Mouse (Mus musculus) liver, postnatal 0 days (tissue): ENCODE measurements around the gene Dennd1b. TPM values are rescaled to one million over a fixed set of nuclear protein-coding genes. Genes with fewer than 3 reads are reported as not detected.

Source experiments
- ATAC-seq: fragments of 200-750 bp; cut with Nextera tagmentation; 2 replicates; pipeline ENCODE4 v1.8.0; 2017; ENCODE audit warnings: mild to moderate bottlenecking, moderate library complexity
- DNase-seq: peaks from one replicate; pipeline ENCODE4 v3.0.0-alpha.2; 2016
- H3K27ac ChIP-seq: fragments of 300-500 bp; sonication (generic); 2 replicates; pipeline ENCODE4 v1.5.1; 2014; ENCODE audit warnings: antibody characterized with exemption, moderate library complexity, mild to moderate bottlenecking, low read depth
- H3K27me3 ChIP-seq: fragments of 300-500 bp; sonication (generic); 2 replicates; pipeline ENCODE4 v1.6.1; 2014; ENCODE audit warnings: low read length, control low read depth, mixed read lengths; ENCODE audit not compliant: insufficient read depth
- H3K36me3 ChIP-seq: fragments of 300-500 bp; sonication (generic); replicated peaks from 2 replicates; pipeline ENCODE4 v1.6.1; 2014; ENCODE audit warnings: mild to moderate bottlenecking, control low read depth, low read length, moderate library complexity, mixed read lengths; ENCODE audit not compliant: insufficient read depth
- H3K4me1 ChIP-seq: fragments of 300-500 bp; sonication (generic); 2 replicates; pipeline ENCODE4 v1.6.1; 2014; ENCODE audit warnings: antibody characterized with exemption, mild to moderate bottlenecking, control low read depth; ENCODE audit not compliant: insufficient read depth
- H3K4me2 ChIP-seq: fragments of 300-500 bp; sonication (generic); 2 replicates; pipeline ENCODE4 v1.6.1; 2014; ENCODE audit warnings: low read depth, mild to moderate bottlenecking, low read length, moderate library complexity, mixed read lengths
- H3K4me3 ChIP-seq: fragments of 300-500 bp; sonication (generic); 2 replicates; pipeline ENCODE4 v1.5.1; 2014; ENCODE audit warnings: low read depth, low read length
- H3K9ac ChIP-seq: fragments of 300-500 bp; sonication (generic); replicated peaks from 2 replicates; pipeline ENCODE4 v1.6.1; 2014; ENCODE audit warnings: mild to moderate bottlenecking, moderate library complexity
- H3K9me3 ChIP-seq: fragments of 300-500 bp; sonication (generic); 2 replicates; pipeline ENCODE4 v1.6.1; 2016; ENCODE audit warnings: mild to moderate bottlenecking, control low read depth, low read length, mixed read lengths
- CTCF ChIP-seq: sonication (generic); IDR thresholded peaks from 2 replicates; pipeline ENCODE4 v1.5.1; 2016; ENCODE audit warnings: antibody characterized with exemption, low read depth
- EP300 ChIP-seq: IDR thresholded peaks from 2 replicates; pipeline ENCODE4 v1.6.1; 2016; ENCODE audit warnings: antibody characterized with exemption, low read depth, mild to moderate bottlenecking
- WGBS: fragments of 180-500 bp; shearing (Covaris S2); extraction: QIAGEN DNeasy Blood & Tissue Kit; methylation state at CpG from one replicate; pipeline ENCODE4 v1.1.7; 2014; ENCODE audit not compliant: insufficient replicate concordance; 5-methylcytosine and 5-hydroxymethylcytosine counted together
- polyA plus RNA-seq: library from polyadenylated mRNA; unstranded; fragments of >200 nt; fragmentation: Nextera tagmentation; extraction: Ambion mirVana; gene quantifications from 2 replicates; pipeline ENCODE4 v1.2.1, GENCODE M21; 2015

The Dennd1b gene
- polyA plus RNA-seq, 1 experiment from 2014 or later, result 8.4 TPM

DNA sequence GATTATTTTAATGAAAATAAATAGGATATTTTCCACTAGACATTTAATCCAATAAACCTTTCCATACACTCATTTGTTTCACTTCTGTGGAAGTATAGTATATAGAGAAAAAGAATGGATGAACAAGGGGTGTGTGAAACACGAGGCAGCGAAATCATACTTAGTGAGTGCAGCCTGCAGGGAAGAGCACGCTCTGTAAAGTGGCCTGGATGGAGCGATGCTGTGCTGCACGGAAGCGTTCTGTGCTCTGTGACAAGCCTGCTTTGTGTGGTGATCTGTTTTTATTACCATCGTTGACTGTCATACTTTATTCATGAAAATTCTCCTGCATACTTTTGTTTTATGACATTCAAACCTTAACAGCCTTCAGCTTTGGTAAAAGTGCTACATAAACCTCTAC is 58.1 kb downstream of the Dennd1b start:
- TF ChIP-seq EP300 (no peak), CTCF (no peak)
- H3K9me3 ChIP-seq, result no peaks in the 10 kb centered on the region
- no peak overlapping the region for H3K4me3 ChIP-seq
- DNase-seq, result no peak
- no peaks in the 10 kb centered on the region for H3K36me3 ChIP-seq
- H3K27ac ChIP-seq, result no peak overlapping the region
- H3K4me1 ChIP-seq, result no peaks in the 10 kb centered on the region
- no peak for ATAC-seq
- H3K27me3 ChIP-seq, result no peaks in the 10 kb centered on the region
- H3K4me2 ChIP-seq, result no peak overlapping the region
- 81% methylated on average over 7 of the region's 7 CpGs for WGBS
- no peak overlapping the region for H3K9ac ChIP-seq

DNA sequence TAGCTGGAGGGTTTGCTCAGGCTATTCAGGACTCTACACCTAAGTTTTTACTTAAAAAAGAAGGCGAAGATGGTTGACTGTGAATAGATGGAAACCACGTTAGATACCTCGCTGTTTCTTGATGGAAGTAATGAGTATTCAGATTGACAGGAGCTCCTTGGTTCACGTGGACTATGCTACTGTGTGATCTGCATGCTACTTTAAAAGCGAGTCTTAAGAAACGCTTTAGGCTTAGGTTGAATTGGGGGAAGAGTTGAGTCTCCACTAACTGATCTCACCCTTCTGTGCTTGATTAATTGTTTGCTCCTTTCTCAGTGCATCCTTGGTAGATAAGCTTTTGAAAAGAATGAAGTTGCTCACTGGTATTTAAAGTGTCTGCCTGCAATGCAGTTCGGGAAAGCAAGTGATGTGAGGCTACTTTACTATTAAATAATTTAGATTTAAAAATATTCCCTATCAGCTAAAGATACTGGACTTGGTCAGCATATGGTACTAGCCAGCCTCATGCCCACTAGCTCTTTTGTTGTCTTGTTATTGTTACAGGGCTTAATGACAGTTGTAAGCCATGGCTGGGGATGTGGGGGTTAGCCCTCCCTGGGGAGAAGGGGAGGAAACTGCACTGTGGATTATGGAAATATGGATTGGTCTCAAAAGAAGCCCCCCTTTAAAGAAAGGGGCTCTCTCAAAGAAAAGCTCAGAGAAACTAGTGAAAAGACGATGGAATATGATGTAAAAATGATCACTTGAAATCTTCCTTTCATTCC is 62.8 kb downstream of the Dennd1b start:
- DNase-seq (no peak), ATAC-seq (no peak)
- TF ChIP-seq CTCF (no peak), EP300 (no peak)
- H3K27me3 ChIP-seq, result no peaks in the 10 kb centered on the region
- H3K36me3 ChIP-seq, result no peaks in the 10 kb centered on the region
- no peak overlapping the region for H3K4me3 ChIP-seq
- no peak overlapping the region for H3K27ac ChIP-seq
- no peaks in the 10 kb centered on the region for H3K9me3 ChIP-seq
- H3K4me2 ChIP-seq, result no peak overlapping the region
- WGBS, result 80% methylated on average over 8 of the region's 8 CpGs
- 0 out of 2 replicates have a peak, but pooled peaks cover 2% of the 10 kb centered on the region for H3K4me1 ChIP-seq
- no peak overlapping the region for H3K9ac ChIP-seq

DNA sequence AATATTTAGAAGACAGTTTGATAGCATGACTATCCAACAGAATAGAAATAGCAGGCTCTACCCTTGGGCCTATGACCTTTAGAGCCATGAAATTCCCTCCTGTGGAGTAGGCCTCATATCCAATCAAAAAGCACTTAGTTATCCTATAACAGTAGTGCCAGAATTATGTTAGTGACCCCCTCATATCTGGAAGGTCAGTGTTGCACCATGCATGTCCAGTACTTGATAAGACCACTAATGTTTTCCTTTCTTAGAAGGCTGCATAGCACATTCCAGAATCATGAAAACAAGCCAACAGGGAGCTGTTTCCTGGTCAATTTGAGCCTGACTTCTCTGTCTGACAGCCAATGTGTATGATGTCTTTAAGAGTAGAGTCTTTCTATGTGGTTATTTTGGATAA is 66.3 kb downstream of the Dennd1b start:
- Histone ChIP-seq H3K4me3 (no peak overlapping the region), H3K4me1 (0 out of 2 replicates have a peak, but pooled peaks cover 2% of the 10 kb centered on the region), H3K9me3 (no peaks in the 10 kb centered on the region), H3K4me2 (no peak overlapping the region), H3K9ac (no peak overlapping the region), H3K27me3 (no peaks in the 10 kb centered on the region), H3K27ac (no peak overlapping the region), H3K36me3 (no peaks in the 10 kb centered on the region)
- no peak for DNase-seq
- ATAC-seq, result no peak
- TF ChIP-seq CTCF (no peak), EP300 (peak; percentile 47; the same call in 1 of the 2 replicates)

DNA sequence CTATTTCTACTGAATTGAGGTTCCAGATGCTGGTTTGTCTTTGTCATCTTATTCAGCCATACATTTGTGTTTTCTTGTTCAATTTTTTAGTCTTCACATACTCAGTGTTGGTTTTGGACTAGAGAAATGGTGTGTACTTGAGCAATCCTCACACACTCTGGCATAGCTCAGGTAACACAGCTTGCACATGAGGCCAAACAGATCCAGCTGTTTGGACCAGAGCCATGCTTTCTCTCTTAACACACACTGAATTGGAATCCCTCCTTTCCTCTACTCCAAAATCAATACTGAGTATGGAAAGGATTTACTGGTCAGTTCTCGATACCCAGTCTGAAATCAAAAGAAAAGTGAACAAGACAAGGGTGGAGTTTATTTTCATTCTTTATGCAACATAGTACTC is 69.2 kb downstream of the Dennd1b start:
- 44% methylated on average over 1 of the region's 1 CpGs for whole genome bisulfite sequencing
- Histone ChIP-seq H3K9ac (no peak overlapping the region), H3K9me3 (no peaks in the 10 kb centered on the region), H3K36me3 (no peaks in the 10 kb centered on the region), H3K27me3 (no peaks in the 10 kb centered on the region), H3K4me2 (no peak overlapping the region), H3K4me1 (peaks cover 8% of the 10 kb centered on the region), H3K4me3 (no peak overlapping the region), H3K27ac (no peak overlapping the region)
- DNase-seq, result peak; percentile 26
- ATAC-seq, result peak; percentile 66
- TF ChIP-seq CTCF (no peak), EP300 (no peak)

DNA sequence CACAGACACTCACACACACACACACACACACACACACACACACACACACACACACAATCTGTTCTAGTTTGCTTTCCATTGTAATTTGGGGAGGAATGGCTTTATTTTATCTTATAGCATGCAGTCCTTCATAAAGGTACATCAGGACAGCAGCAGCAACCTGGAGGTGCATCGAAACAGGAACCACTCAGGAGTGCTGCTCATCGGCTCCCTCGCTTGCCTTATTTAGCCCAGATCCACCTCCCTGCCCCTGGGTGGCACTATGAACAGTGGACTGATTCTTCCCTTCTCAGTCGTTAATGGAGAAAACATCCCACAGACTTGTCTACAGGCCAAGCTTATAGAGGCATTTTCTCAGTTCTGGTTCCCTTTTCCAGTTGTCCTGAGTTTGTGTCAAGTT is 71.9 kb downstream of the Dennd1b start:
- Histone ChIP-seq H3K4me3 (no peak overlapping the region), H3K4me2 (no peak overlapping the region), H3K9ac (no peak overlapping the region), H3K9me3 (no peaks in the 10 kb centered on the region), H3K27me3 (no peaks in the 10 kb centered on the region), H3K4me1 (peaks cover 8% of the 10 kb centered on the region), H3K27ac (no peak overlapping the region), H3K36me3 (no peaks in the 10 kb centered on the region)
- WGBS, result 61% methylated on average over 4 of the region's 4 CpGs
- no peak for TF ChIP-seq EP300
- TF ChIP-seq CTCF, result 0 out of 2 replicates have a peak, but pooled peaks have one; percentile 9
- DNase-seq (no peak), ATAC-seq (no peak)

DNA sequence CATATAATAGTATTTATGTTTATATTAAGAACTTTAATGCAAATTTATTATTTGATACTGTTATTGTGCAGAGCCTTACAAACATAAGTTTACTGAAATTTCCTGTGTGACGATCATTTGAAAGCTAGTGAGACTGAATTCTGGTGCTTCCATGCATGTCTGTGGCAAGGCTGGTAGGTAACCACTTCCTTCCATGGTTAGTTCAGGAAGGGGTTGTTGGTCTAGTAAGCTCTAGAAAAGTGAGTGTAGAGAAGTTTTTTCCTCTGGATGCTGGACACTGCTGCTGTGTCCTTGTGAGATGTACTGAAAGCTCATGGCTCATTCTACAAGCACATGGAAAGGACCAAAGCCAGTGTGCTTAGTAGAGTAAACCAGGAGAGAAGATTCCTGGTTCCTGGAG is 73.1 kb downstream of the Dennd1b start:
- Histone ChIP-seq H3K4me2 (no peak overlapping the region), H3K27me3 (no peaks in the 10 kb centered on the region), H3K27ac (0 out of 2 replicates have a peak overlapping the region, but pooled peaks have one; percentile 6), H3K36me3 (no peaks in the 10 kb centered on the region; the same call in 1 of the 2 replicates), H3K4me1 (peaks cover 8% of the 10 kb centered on the region), H3K9ac (no peak overlapping the region), H3K4me3 (no peak overlapping the region), H3K9me3 (no peaks in the 10 kb centered on the region)
- WGBS, result 38% methylated on average over 1 of the region's 1 CpGs
- ATAC-seq (no peak), DNase-seq (no peak)
- no peak for TF ChIP-seq CTCF
- TF ChIP-seq EP300, result no peak
